In the genomic region with DNA sequence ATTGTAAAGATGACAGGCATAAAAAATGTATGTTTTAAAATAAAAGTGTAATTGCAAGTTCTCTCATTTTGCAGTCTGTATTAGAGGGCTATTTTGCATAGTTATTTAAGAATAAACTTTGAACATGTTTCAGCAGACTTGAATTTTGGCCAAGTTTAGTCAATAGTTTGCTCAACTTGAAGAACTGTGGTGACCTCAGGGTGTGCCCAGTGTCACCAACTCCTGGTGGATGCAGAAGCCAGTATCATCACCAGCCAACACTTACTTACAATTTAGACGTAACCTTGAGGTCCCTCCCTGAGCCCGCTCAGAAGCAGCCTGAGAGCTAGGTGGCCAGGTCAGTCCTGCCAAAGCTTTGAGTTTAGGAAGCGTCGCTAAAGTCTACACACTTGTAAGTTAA, we compare ENCODE assay signal across 29 mouse cellular contexts. TPM values are rescaled to one million over a fixed set of nuclear protein-coding genes. Genes with fewer than 3 reads are reported as not detected.
"Had no signal": no experiment of that assay in that cellular context is flagged by ENCODE, and none has a peak within 500 bp of the region (broad histone marks: within the 10 kb centered on the region; RNA-seq: fewer than 3 reads in every experiment).

No protein-coding gene starts in this region.

- H3K4me3 ChIP-seq: limb, embryonic 12.5 days; limb, embryonic 15.5 days; lung, embryonic 15.5 days; megakaryocyte, embryonic 14.5 days; midbrain, embryonic 10.5 days; midbrain, embryonic 13.5 days; myocyte; neural tube, embryonic 13.5 days had no signal

- ATAC-seq: inflammation-experienced regulatory T-cells, adult 6 months; intestine, embryonic 16.5 days; midbrain, embryonic 13.5 days; midbrain, embryonic 16.5 days had no signal

- H3K9ac ChIP-seq: limb, embryonic 12.5 days; limb, embryonic 15.5 days; liver, embryonic 14.5 days; lung, embryonic 15.5 days; midbrain, embryonic 13.5 days; neural tube, embryonic 13.5 days had no signal

- H3K27me3 ChIP-seq: limb, embryonic 12.5 days; limb, embryonic 15.5 days; lung, embryonic 15.5 days; megakaryocyte, embryonic 14.5 days; midbrain, embryonic 13.5 days; neural tube, embryonic 13.5 days had no signal

- DNase-seq: left cerebral cortex, postnatal 4 days; lung, adult 18-20 months; lung, postnatal 10 days; lung, postnatal 36 days; thymus, adult 2 months; thymus, postnatal 14 days; thymus, postnatal 4 days had no signal

- H3K9me3 ChIP-seq: limb, embryonic 12.5 days; limb, embryonic 15.5 days; lung, embryonic 15.5 days; megakaryocyte, embryonic 14.5 days; midbrain, embryonic 10.5 days; midbrain, embryonic 13.5 days; neural tube, embryonic 13.5 days had no signal

- H3K4me1 ChIP-seq: limb, embryonic 12.5 days; limb, embryonic 15.5 days; lung, embryonic 15.5 days; midbrain, embryonic 10.5 days; midbrain, embryonic 13.5 days; neural tube, embryonic 13.5 days had no signal

- H3K4me2 ChIP-seq: limb, embryonic 12.5 days; limb, embryonic 15.5 days; lung, embryonic 15.5 days; midbrain, embryonic 13.5 days; neural tube, embryonic 13.5 days had no signal

- H3K27ac ChIP-seq: limb, embryonic 12.5 days; limb, embryonic 15.5 days; liver, embryonic 14.5 days; lung, embryonic 15.5 days; midbrain, embryonic 10.5 days; midbrain, embryonic 13.5 days; neural tube, embryonic 13.5 days; stomach, postnatal 0 days had no signal

RNA-seq across cellular contexts. Expression of gene Gm28305, which starts 3.2 kb away (rescaled TPM):
- total RNA-seq: layer of hippocampus, adult 18-20 months; layer of hippocampus, postnatal 14 days; left cerebral cortex, adult 8-10 months; left cerebral cortex, postnatal 14 days; left cerebral cortex, postnatal 4 days; monocyte, adult 5-6 weeks; neutrophil, adult 5-6 weeks had no signal
- polyA plus RNA-seq: inflammation-experienced regulatory T-cells, adult 6 months; intestine, embryonic 16.5 days; limb, embryonic 12.5 days; limb, embryonic 15.5 days; liver, embryonic 14.5 days; lung, embryonic 15.5 days; midbrain, embryonic 10.5 days; midbrain, embryonic 13.5 days; midbrain, embryonic 16.5 days; myocyte; neural tube, embryonic 13.5 days; small intestine, adult 2 months; spleen, adult 2 months; stomach, embryonic 14.5 days; stomach, postnatal 0 days; thymus, adult 2 months had no signal
